Mouse (Mus musculus): ENCODE measurements around the gene G6pc3. TPM values are rescaled to one million over a fixed set of nuclear protein-coding genes. Genes with fewer than 3 reads are reported as not detected.
A peak's percentile ranks its signal among the peaks of the same experiment; 100 is the strongest.
"Not testable (repeated sequence)": the region's sequence is repeated elsewhere in the genome, so short reads cannot be mapped to it uniquely, and the experiment has no call there.

The G6pc3 gene
- polyA plus RNA-seq, 1 experiment from 2014 or later: 8.8 TPM

DNA sequence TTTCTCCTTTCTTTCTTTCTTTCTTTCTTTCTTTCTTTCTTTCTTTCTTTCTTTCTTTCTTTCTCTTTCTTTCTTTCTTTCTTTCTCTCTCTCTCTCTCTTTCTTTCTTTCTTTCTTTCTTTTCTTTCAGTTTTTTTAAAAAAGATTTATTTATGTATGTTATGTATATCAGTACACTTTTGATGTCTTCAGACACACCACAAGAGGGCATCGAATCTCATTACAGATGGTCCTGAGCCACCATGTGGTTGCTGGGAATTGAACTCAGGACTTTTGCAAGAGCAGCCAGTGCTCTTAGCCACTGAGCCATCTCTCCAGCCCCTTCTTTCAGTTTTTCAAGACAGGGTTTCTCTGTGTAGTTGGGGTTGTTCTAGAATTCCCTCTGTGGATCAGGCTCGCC is 31.4 kb upstream of the G6pc3 start:
- H3K36me3 ChIP-seq (replicated peaks): peaks cover 28% of the 10 kb centered on the region
- WGBS (ENCODE audit: insufficient replicate concordance): 51% methylated on average over 2 of the region's 2 CpGs
- not testable (repeated sequence) for H3K9ac ChIP-seq; H3K27me3 ChIP-seq; H3K4me3 ChIP-seq (replicated peaks); H3K9me3 ChIP-seq (replicated peaks); ATAC-seq (ENCODE audit: insufficient read depth); H3K27ac ChIP-seq (replicated peaks); H3K4me2 ChIP-seq
- peaks cover 18% of the 10 kb centered on the region for H3K4me1 ChIP-seq (replicated peaks)

DNA sequence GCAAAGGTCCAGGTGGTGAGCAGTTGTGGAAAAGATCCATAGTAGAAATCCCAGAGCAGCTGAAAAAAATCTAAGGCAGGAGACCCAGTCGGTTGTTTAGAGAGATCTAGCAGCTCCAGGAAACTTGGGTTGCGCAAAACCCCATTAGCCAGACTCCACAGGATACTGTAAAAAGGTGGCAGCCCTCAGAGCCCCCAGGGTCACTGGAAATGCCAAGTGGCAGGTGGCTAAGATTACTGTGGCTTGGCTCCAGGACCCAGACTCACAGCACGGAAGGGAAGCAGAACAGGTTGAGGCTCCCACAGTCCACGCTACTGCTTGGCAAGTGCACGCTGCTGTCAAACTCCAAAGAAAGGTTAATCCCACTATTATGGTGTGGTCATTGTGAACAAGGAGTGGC is 29.6 kb upstream of the G6pc3 start:
- Histone ChIP-seq H3K27ac (replicated peaks) (no peak overlapping the region), H3K4me2 (no peak overlapping the region), H3K4me3 (replicated peaks) (no peak overlapping the region), H3K27me3 (no peaks in the 10 kb centered on the region), H3K9ac (no peak overlapping the region), H3K36me3 (replicated peaks) (peaks cover 35% of the 10 kb centered on the region), H3K4me1 (replicated peaks) (peaks cover 17% of the 10 kb centered on the region), H3K9me3 (replicated peaks) (no peaks in the 10 kb centered on the region)
- ATAC-seq (ENCODE audit: insufficient read depth): no peak
- WGBS (ENCODE audit: insufficient replicate concordance): 62% methylated on average over 5 of the region's 5 CpGs

DNA sequence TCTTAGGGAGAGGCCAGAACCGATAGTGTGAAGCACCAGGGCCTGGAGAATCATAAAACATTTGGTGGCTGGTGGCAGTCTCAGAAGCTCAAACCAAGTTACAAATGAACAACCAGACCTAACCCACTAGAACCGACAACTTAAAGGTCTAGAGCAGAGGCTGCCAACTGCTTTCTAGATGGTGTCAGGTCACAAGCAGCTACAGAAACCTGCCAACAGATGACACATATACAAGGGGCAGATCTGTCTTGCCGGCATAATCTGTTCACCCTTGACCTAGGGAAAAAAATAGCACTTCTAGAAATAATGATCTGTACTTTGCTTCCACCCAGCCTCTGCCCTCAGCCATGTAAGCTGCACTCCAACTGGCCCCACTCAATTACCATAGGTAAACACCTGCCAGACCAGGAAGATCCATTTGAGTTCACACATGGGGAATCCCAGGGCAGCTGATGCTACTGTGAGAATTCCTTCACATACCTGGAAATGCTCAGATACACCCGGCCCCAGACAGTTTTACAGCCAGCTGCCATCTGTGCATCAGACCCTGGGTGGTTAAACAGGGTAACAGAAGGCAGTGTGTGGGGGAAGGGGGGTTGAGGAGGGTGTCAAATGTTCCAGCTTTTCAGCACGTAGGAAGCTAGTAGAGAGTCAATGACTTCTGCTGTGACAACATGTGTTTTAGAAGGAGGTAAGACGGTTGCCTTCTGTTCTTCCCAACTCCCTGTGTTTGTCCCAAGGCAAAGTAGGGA is 23.3 kb upstream of the G6pc3 start:
- H3K36me3 ChIP-seq (replicated peaks): peaks cover 90% of the 10 kb centered on the region
- H3K9me3 ChIP-seq (replicated peaks): no peaks in the 10 kb centered on the region
- H3K4me3 ChIP-seq (replicated peaks): no peak overlapping the region
- no peak overlapping the region for H3K27ac ChIP-seq (replicated peaks)
- H3K4me2 ChIP-seq: no peak overlapping the region
- H3K27me3 ChIP-seq: no peaks in the 10 kb centered on the region
- H3K9ac ChIP-seq: no peak overlapping the region
- ATAC-seq (ENCODE audit: insufficient read depth): no peak
- WGBS (ENCODE audit: insufficient replicate concordance): 66% methylated on average over 6 of the region's 6 CpGs
- H3K4me1 ChIP-seq (replicated peaks): peaks cover 29% of the 10 kb centered on the region

DNA sequence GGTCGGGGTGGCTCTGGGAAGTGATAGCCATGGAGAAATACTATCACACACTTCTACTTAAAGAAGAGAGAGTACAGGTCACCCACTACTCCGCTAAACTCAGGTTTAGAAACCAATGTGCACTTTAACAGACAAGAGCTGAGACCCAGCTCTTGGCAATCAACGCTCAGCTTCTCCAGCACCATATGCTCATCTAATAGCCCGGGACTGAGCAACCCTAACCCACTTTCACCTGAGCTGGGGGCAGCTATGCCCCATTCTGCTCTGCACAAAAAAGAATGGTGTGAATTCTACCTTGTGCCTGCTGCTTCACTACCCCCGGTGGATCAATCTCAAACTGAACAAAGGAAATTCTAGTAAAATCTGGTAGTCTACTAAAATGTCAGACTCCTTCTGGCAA is 21.9 kb upstream of the G6pc3 start:
- no peaks in the 10 kb centered on the region for H3K9me3 ChIP-seq (replicated peaks)
- 84% methylated on average over 5 of the region's 5 CpGs for WGBS (ENCODE audit: insufficient replicate concordance)
- H3K4me2 ChIP-seq: no peak overlapping the region
- no peak overlapping the region for H3K27ac ChIP-seq (replicated peaks)
- H3K4me3 ChIP-seq (replicated peaks): no peak overlapping the region
- peaks cover 29% of the 10 kb centered on the region for H3K4me1 ChIP-seq (replicated peaks)
- H3K27me3 ChIP-seq: no peaks in the 10 kb centered on the region
- peaks cover 86% of the 10 kb centered on the region for H3K36me3 ChIP-seq (replicated peaks)
- H3K9ac ChIP-seq: no peak overlapping the region
- no peak for ATAC-seq (ENCODE audit: insufficient read depth)

DNA sequence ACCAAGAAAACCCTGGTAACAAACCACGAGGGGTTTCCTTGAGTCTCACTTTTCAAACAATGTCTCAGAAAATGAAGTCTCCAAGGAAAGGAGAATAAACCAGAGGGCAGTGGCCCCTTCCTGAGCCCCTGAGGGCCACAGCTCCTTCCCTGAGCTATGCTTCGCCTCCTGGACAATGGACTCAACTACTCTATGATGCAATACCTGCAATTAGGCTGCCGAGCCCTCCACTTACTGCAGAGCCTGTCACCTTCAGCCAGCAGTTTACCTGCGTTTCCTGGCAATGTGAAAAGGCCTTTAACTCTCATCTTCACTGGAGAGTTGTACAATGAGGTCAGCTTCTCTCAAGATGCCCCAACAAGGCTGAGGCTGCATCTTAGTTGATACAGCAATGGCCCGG is 20.7 kb upstream of the G6pc3 start:
- 66% methylated on average over 5 of the region's 5 CpGs for WGBS (ENCODE audit: insufficient replicate concordance)
- ATAC-seq (ENCODE audit: insufficient read depth): no peak
- no peaks in the 10 kb centered on the region for H3K27me3 ChIP-seq
- H3K27ac ChIP-seq (replicated peaks): no peak overlapping the region
- H3K4me3 ChIP-seq (replicated peaks): no peak overlapping the region
- peaks cover 84% of the 10 kb centered on the region for H3K36me3 ChIP-seq (replicated peaks)
- no peak overlapping the region; the same call in 1 of the 2 replicates for H3K9ac ChIP-seq
- no peak overlapping the region for H3K4me2 ChIP-seq
- peaks cover 29% of the 10 kb centered on the region for H3K4me1 ChIP-seq (replicated peaks)
- H3K9me3 ChIP-seq (replicated peaks): no peaks in the 10 kb centered on the region

DNA sequence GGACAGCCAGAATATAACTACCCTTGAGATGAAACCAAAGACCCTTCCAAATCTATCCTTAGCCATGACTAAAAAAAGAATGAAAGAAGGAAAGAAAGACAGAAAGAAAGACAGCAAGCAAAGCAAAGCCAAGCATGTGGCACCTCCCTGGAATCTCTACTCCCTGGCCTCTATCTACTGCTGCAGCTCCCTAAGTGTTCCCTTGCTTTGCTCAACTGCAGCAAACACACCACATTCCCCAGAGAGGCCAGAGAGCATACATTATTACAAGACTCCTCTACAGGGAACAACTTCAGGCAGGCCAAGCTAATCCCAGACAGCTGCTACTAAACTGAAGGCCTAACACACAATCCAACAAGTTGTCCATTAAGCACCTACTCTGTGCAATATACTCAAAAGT is 9.6 kb upstream of the G6pc3 start:
- Histone ChIP-seq H3K27me3 (no peaks in the 10 kb centered on the region), H3K4me2 (no peak overlapping the region), H3K4me3 (replicated peaks) (no peak overlapping the region), H3K4me1 (replicated peaks) (peaks cover 27% of the 10 kb centered on the region), H3K27ac (replicated peaks) (no peak overlapping the region), H3K9ac (no peak overlapping the region), H3K9me3 (replicated peaks) (no peaks in the 10 kb centered on the region), H3K36me3 (replicated peaks) (peaks cover 70% of the 10 kb centered on the region)
- no peak for ATAC-seq (ENCODE audit: insufficient read depth)

DNA sequence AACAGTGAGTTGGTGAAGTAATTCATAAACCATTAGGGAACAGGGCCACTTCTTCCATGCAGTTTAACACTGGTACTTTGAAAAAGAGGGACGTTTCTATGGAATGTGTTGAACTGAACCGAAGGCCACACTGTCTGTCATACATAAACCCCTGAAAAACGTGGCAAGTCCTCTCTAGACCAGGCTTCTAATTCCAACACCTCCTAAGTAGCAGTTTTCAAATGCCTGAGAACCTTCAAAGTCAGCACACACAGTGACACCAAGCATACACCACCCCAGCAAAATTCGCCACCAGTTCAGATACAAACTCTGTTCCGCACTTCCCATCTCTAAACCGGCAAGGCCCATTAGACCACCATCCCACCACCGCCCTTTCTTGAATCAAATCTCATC is 5.2 kb upstream of the G6pc3 start:
- Histone ChIP-seq H3K9me3 (replicated peaks) (no peaks in the 10 kb centered on the region), H3K4me3 (replicated peaks) (peak overlapping the region; percentile 94), H3K27me3 (no peaks in the 10 kb centered on the region), H3K4me1 (replicated peaks) (peaks cover 33% of the 10 kb centered on the region), H3K27ac (replicated peaks) (peak overlapping the region; percentile 92), H3K36me3 (replicated peaks) (peaks cover 35% of the 10 kb centered on the region), H3K4me2 (peak overlapping the region; percentile 85), H3K9ac (peak overlapping the region; percentile 96)
- ATAC-seq (ENCODE audit: insufficient read depth): no peak
- 5% methylated on average over 7 of the region's 7 CpGs for WGBS (ENCODE audit: insufficient replicate concordance)

DNA sequence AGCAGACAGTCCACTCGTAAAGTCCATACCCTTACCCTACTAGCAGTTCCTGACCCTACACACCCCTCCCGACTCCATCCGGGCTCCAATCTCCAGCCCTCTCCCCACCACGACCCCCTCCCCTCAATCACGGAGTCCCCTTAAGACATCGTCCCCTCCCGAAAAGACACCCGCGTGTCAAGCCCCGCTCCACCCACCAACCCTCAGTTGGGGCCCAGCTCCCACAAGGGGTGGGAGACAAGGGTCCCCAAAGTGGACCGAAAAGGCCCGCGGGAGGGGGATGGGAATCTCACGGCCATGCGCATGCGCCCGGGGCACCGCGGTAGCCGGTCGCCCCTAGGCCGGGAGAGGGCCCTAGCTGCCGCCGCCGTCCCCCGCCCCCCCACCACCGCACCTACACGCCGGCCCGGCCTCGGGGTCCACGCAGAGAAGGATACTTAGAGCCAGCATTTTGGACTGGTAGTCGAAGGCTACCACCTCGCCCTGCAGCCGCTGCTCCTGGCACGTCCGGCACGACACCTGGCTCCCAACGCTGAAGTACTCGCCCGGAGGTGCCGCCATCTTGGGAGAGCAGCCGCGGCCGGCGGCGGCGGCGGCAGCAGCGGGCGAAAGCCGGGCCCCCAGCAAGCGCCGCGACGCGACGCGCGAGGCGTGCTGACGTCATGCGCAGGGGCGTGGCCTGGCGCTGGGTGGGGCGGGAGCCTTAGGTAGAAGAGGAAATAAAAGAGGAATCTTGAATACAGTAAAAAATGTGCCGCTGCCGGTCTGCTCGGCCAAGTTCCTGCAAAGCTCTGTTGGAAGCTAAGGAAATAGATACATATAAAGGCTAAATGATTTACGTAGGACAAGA is 4.5 kb upstream of the G6pc3 start, which contains the start of gene Lsm12:
Gene Lsm12 (minus strand): TSS at position 651 of the 850 bp plus-strand sequence.
- no peaks in the 10 kb centered on the region for H3K27me3 ChIP-seq
- ATAC-seq (ENCODE audit: insufficient read depth): peak; percentile 82
- peak within 1 kb of the TSS; percentile 94 for H3K4me3 ChIP-seq (replicated peaks)
- H3K4me2 ChIP-seq: peak within 1 kb of the TSS; percentile 85
- H3K4me1 ChIP-seq (replicated peaks): peaks cover 39% of the 10 kb centered on the region
- WGBS (ENCODE audit: insufficient replicate concordance): under 1% methylated on average over 69 of the region's 70 CpGs
- H3K9ac ChIP-seq: peak within 1 kb of the TSS; percentile 96
- no peaks in the 10 kb centered on the region for H3K9me3 ChIP-seq (replicated peaks)
- H3K27ac ChIP-seq (replicated peaks): peak within 1 kb of the TSS; percentile 92
- H3K36me3 ChIP-seq (replicated peaks): peaks cover 28% of the 10 kb centered on the region

DNA sequence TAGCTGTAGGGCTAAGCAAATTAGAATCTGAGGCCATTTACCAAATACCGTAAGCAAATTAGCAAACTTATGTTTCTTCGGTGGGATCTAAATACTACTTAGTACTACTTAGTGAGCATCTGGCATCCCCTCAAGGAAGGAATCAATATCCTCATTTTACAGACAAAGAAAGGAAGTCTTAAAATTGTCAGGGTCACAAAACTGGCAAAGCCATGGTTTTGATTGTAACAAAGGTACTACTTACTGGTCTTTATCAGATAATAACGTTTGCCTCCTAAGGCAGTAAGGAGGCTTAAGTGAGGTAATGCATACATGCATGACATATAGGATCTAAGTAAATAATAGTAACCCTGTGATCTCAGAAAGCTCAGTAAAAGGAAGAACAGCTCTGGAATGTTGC is 3.7 kb upstream of the G6pc3 start:
- 45% methylated on average over 3 of the region's 3 CpGs for whole genome bisulfite sequencing (ENCODE audit: insufficient replicate concordance)
- H3K9ac ChIP-seq: 0 out of 2 replicates have a peak overlapping the region, but pooled peaks have one; percentile 96
- H3K27ac ChIP-seq (replicated peaks): no peak overlapping the region; the same call in 1 of the 2 replicates

DNA sequence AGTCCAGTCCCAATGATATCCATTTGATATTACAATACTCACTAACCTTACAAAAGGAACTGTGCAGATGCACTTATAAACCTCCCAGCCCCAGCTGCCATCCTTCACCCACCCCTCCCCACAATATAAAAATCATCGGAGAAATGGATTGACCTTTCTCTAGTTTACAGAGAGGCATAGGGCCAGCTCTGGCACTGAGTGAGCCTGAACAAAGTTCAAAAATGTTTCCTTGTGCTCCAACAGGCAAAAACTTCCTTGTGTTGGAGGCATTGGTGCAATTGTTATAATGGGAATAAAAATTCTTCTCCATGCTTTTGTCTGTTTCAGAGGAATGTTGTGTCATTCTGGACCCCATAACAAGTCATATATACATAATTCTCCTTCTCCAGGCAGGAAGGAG is 3.2 kb upstream of the G6pc3 start:
- Histone ChIP-seq H3K27ac (replicated peaks) (no peak overlapping the region), H3K4me2 (no peak overlapping the region), H3K9me3 (replicated peaks) (no peaks in the 10 kb centered on the region), H3K9ac (no peak overlapping the region), H3K4me3 (replicated peaks) (no peak overlapping the region), H3K4me1 (replicated peaks) (peaks cover 53% of the 10 kb centered on the region), H3K36me3 (replicated peaks) (peaks cover 15% of the 10 kb centered on the region), H3K27me3 (no peaks in the 10 kb centered on the region)
- no peak for ATAC-seq (ENCODE audit: insufficient read depth)
- WGBS (ENCODE audit: insufficient replicate concordance): 69% methylated on average over 1 of the region's 1 CpGs

More for the DNA sequence above, 3.7 kb upstream of the G6pc3 start:
- H3K4me3 ChIP-seq (replicated peaks): peak overlapping the region; percentile 94
- ATAC-seq (ENCODE audit: insufficient read depth): no peak
- no peaks in the 10 kb centered on the region for H3K27me3 ChIP-seq
- peaks cover 47% of the 10 kb centered on the region for H3K4me1 ChIP-seq (replicated peaks)
- peaks cover 20% of the 10 kb centered on the region for H3K36me3 ChIP-seq (replicated peaks)
- H3K9me3 ChIP-seq (replicated peaks): no peaks in the 10 kb centered on the region
- H3K4me2 ChIP-seq: peak overlapping the region; percentile 85

DNA sequence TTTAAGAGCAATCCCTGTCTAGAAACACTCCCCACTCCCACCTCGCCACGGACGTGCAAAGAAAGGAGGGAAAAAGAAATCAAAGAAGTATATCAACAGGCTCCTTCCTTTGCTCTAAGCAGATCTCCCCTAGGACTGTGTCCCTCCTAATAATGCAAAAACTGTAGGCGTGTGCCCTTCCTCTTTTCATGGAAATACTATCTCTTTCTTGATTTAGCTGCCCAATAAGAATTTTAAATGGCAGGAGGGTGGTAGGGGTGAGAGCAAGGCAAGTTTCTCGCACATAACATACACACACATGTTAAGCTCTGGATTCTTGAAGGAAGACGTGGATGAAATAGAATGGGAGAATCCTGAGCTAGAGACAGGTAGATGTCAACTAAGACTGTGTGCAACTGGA is 440 bp upstream of the G6pc3 start:
- Histone ChIP-seq H3K9me3 (replicated peaks) (no peaks in the 10 kb centered on the region), H3K27ac (replicated peaks) (peak overlapping the region; percentile 46; the same call in 1 of the 2 replicates), H3K4me3 (replicated peaks) (peak overlapping the region; percentile 64), H3K4me1 (replicated peaks) (peaks cover 35% of the 10 kb centered on the region), H3K4me2 (peak overlapping the region; percentile 91), H3K27me3 (no peaks in the 10 kb centered on the region), H3K9ac (peak overlapping the region; percentile 53; the same call in 1 of the 2 replicates), H3K36me3 (replicated peaks) (peaks cover 9% of the 10 kb centered on the region; the same call in 1 of the 2 replicates)
- ATAC-seq (ENCODE audit: insufficient read depth): no peak
- 47% methylated on average over 6 of the region's 6 CpGs for WGBS (ENCODE audit: insufficient replicate concordance)
